Mouse (Mus musculus): ENCODE measurements around the gene Pgm5. TPM values are rescaled to one million over a fixed set of nuclear protein-coding genes. Genes with fewer than 3 reads are reported as not detected.
A peak's percentile ranks its signal among the peaks of the same experiment; 100 is the strongest.

The Pgm5 gene
- polyA plus RNA-seq, 1 experiment from 2014 or later, result 6.1 TPM

GRCm38 (mm10) chr19:24677242-24677984 lies 184.2 kb downstream of the Pgm5 start:
- WGBS, result 65% methylated on average over 8 of the region's 8 CpGs
- Histone ChIP-seq H3K4me3 (no peak overlapping the region), H3K9me3 (replicated peaks) (no peaks in the 10 kb centered on the region), H3K27ac (no peak overlapping the region), H3K4me1 (replicated peaks) (peaks cover 17% of the 10 kb centered on the region), H3K27me3 (no peaks in the 10 kb centered on the region), H3K9ac (no peak overlapping the region), H3K36me3 (peaks cover 5% of the 10 kb centered on the region; the same call in 1 of the 2 replicates), H3K4me2 (no peak overlapping the region)
- no peak for ATAC-seq (replicated peaks; ENCODE audit: insufficient number of reproducible peaks, insufficient read depth, low FRiP score, low read depth)

GRCm38 (mm10) chr19:24676429-24676828 lies 185.2 kb downstream of the Pgm5 start:
- Histone ChIP-seq H3K27me3 (no peaks in the 10 kb centered on the region), H3K4me2 (no peak overlapping the region), H3K36me3 (peaks cover 4% of the 10 kb centered on the region; the same call in 1 of the 2 replicates), H3K9me3 (replicated peaks) (no peaks in the 10 kb centered on the region), H3K9ac (no peak overlapping the region), H3K27ac (peak overlapping the region; percentile 11), H3K4me1 (replicated peaks) (peaks cover 21% of the 10 kb centered on the region), H3K4me3 (no peak overlapping the region)
- no peak for ATAC-seq (replicated peaks; ENCODE audit: insufficient number of reproducible peaks, insufficient read depth, low FRiP score, low read depth)
- WGBS, result 49% methylated on average over 7 of the region's 7 CpGs

- WGBS, result 49% methylated on average over 4 of the region's 4 CpGs
- Histone ChIP-seq H3K9ac (no peak within 1 kb of the TSS), H3K27ac (peak within 1 kb of the TSS; percentile 10), H3K27me3 (no peaks in the 10 kb centered on the region), H3K9me3 (replicated peaks) (no peaks in the 10 kb centered on the region), H3K4me2 (0 out of 2 replicates have a peak within 1 kb of the TSS, but pooled peaks have one; percentile 15), H3K4me1 (replicated peaks) (peaks cover 21% of the 10 kb centered on the region), H3K4me3 (no peak within 1 kb of the TSS), H3K36me3 (no peaks in the 10 kb centered on the region)
- no peak for ATAC-seq (replicated peaks; ENCODE audit: insufficient number of reproducible peaks, insufficient read depth, low FRiP score, low read depth)
Observed at GRCm38 (mm10) chr19:24673762-24674161, 187.9 kb downstream of the Pgm5 start, which contains the start of gene Tmem252. TSS of gene Tmem252 (plus strand) at chr19:24674008.

- Histone ChIP-seq H3K36me3 (no peaks in the 10 kb centered on the region), H3K4me3 (no peak overlapping the region), H3K4me1 (replicated peaks) (peaks cover 19% of the 10 kb centered on the region), H3K4me2 (no peak overlapping the region), H3K9ac (no peak overlapping the region), H3K27ac (peak overlapping the region; percentile 10), H3K27me3 (no peaks in the 10 kb centered on the region), H3K9me3 (replicated peaks) (no peaks in the 10 kb centered on the region)
- 72% methylated on average over 10 of the region's 10 CpGs for WGBS
- ATAC-seq (replicated peaks; ENCODE audit: insufficient number of reproducible peaks, insufficient read depth, low FRiP score, low read depth), result no peak
Observed at GRCm38 (mm10) chr19:24673331-24673730, 188.3 kb downstream of the Pgm5 start.

- no peak overlapping the region for H3K9ac ChIP-seq
- peak overlapping the region; percentile 10; the same call in 1 of the 2 replicates for H3K27ac ChIP-seq
- no peaks in the 10 kb centered on the region for H3K9me3 ChIP-seq (replicated peaks)
- WGBS, result 53% methylated on average over 10 of the region's 10 CpGs
- H3K4me2 ChIP-seq, result no peak overlapping the region
- H3K4me1 ChIP-seq (replicated peaks), result peaks cover 16% of the 10 kb centered on the region
- no peaks in the 10 kb centered on the region for H3K36me3 ChIP-seq
- H3K4me3 ChIP-seq, result no peak overlapping the region
- no peaks in the 10 kb centered on the region for H3K27me3 ChIP-seq
- no peak for ATAC-seq (replicated peaks; ENCODE audit: insufficient number of reproducible peaks, insufficient read depth, low FRiP score, low read depth)
Observed at GRCm38 (mm10) chr19:24672366-24672960, 189.2 kb downstream of the Pgm5 start.

GRCm38 (mm10) chr19:24671571-24671970 lies 190.1 kb downstream of the Pgm5 start:
- Histone ChIP-seq H3K4me1 (replicated peaks) (peaks cover 10% of the 10 kb centered on the region), H3K36me3 (no peaks in the 10 kb centered on the region), H3K27ac (peak overlapping the region; percentile 22; the same call in 1 of the 2 replicates), H3K4me2 (no peak overlapping the region), H3K27me3 (no peaks in the 10 kb centered on the region), H3K4me3 (no peak overlapping the region), H3K9me3 (replicated peaks) (no peaks in the 10 kb centered on the region), H3K9ac (no peak overlapping the region)
- no peak for ATAC-seq (replicated peaks; ENCODE audit: insufficient number of reproducible peaks, insufficient read depth, low FRiP score, low read depth)
- 39% methylated on average over 3 of the region's 3 CpGs for WGBS

- H3K4me1 ChIP-seq (replicated peaks), result peaks cover 6% of the 10 kb centered on the region
- H3K36me3 ChIP-seq, result no peaks in the 10 kb centered on the region
- H3K9ac ChIP-seq, result no peak overlapping the region
- no peak for ATAC-seq (replicated peaks; ENCODE audit: insufficient number of reproducible peaks, insufficient read depth, low FRiP score, low read depth)
- H3K9me3 ChIP-seq (replicated peaks), result no peaks in the 10 kb centered on the region
- no peak overlapping the region for H3K4me3 ChIP-seq
- H3K27me3 ChIP-seq, result no peaks in the 10 kb centered on the region
- no peak overlapping the region for H3K27ac ChIP-seq
- 79% methylated on average over 3 of the region's 3 CpGs for WGBS
- no peak overlapping the region for H3K4me2 ChIP-seq
Observed at GRCm38 (mm10) chr19:24667527-24667926, 194.1 kb downstream of the Pgm5 start.

- ATAC-seq (replicated peaks; ENCODE audit: insufficient number of reproducible peaks, insufficient read depth, low FRiP score, low read depth), result no peak
- WGBS, result 73% methylated on average over 11 of the region's 11 CpGs
- Histone ChIP-seq H3K27ac (no peak overlapping the region), H3K4me3 (no peak overlapping the region), H3K27me3 (no peaks in the 10 kb centered on the region), H3K9ac (no peak overlapping the region), H3K4me2 (no peak overlapping the region), H3K36me3 (no peaks in the 10 kb centered on the region), H3K4me1 (replicated peaks) (no peaks in the 10 kb centered on the region), H3K9me3 (replicated peaks) (no peaks in the 10 kb centered on the region)
Observed at GRCm38 (mm10) chr19:24665771-24666170, 195.9 kb downstream of the Pgm5 start.

GRCm38 (mm10) chr19:24662346-24662745 lies 199.3 kb downstream of the Pgm5 start:
- Histone ChIP-seq H3K9me3 (replicated peaks) (no peaks in the 10 kb centered on the region), H3K9ac (no peak overlapping the region), H3K4me2 (no peak overlapping the region), H3K27ac (no peak overlapping the region), H3K4me1 (replicated peaks) (no peaks in the 10 kb centered on the region), H3K36me3 (no peaks in the 10 kb centered on the region), H3K27me3 (no peaks in the 10 kb centered on the region), H3K4me3 (no peak overlapping the region)
- WGBS, result 90% methylated on average over 2 of the region's 2 CpGs
- ATAC-seq (replicated peaks; ENCODE audit: insufficient number of reproducible peaks, insufficient read depth, low FRiP score, low read depth), result no peak

GRCm38 (mm10) chr19:24656981-24657380 lies 204.7 kb downstream of the Pgm5 start:
- H3K4me3 ChIP-seq, result no peak overlapping the region
- H3K9me3 ChIP-seq (replicated peaks), result no peaks in the 10 kb centered on the region
- no peak overlapping the region for H3K9ac ChIP-seq
- H3K27me3 ChIP-seq, result no peaks in the 10 kb centered on the region
- no peak for ATAC-seq (replicated peaks; ENCODE audit: insufficient number of reproducible peaks, insufficient read depth, low FRiP score, low read depth)
- H3K4me2 ChIP-seq, result no peak overlapping the region
- H3K36me3 ChIP-seq, result no peaks in the 10 kb centered on the region
- H3K4me1 ChIP-seq (replicated peaks), result peaks cover 16% of the 10 kb centered on the region
- WGBS, result 45% methylated on average over 3 of the region's 3 CpGs
- peak overlapping the region; percentile 12; the same call in 1 of the 2 replicates for H3K27ac ChIP-seq

- Histone ChIP-seq H3K4me3 (no peak overlapping the region), H3K27ac (no peak overlapping the region)
Observed at GRCm38 (mm10) chr19:24653230-24653799, 208.3 kb downstream of the Pgm5 start.

More at GRCm38 (mm10) chr19:24653230-24653799, 208.3 kb downstream of the Pgm5 start:
- Histone ChIP-seq H3K9ac (no peak overlapping the region), H3K36me3 (no peaks in the 10 kb centered on the region), H3K4me2 (peak overlapping the region; percentile 26), H3K4me1 (replicated peaks) (peaks cover 16% of the 10 kb centered on the region), H3K27me3 (no peaks in the 10 kb centered on the region), H3K9me3 (replicated peaks) (no peaks in the 10 kb centered on the region)
- no peak for ATAC-seq (replicated peaks; ENCODE audit: insufficient number of reproducible peaks, insufficient read depth, low FRiP score, low read depth)
- 43% methylated on average over 9 of the region's 9 CpGs for WGBS
